Mouse (Mus musculus) macrophage (primary cell): ENCODE measurements around the gene Surf6. TPM values are rescaled to one million over a fixed set of nuclear protein-coding genes. Genes with fewer than 3 reads are reported as not detected.

ENCODE experiments used
- polyA plus RNA-seq: library from polyadenylated mRNA; stranded (reverse); fragments of 250-400 nt; gene quantifications from 3 replicates; pipeline ENCODE4 v1.2.4, GENCODE M21; 2018; ENCODE audit warnings: inconsistent platforms

Gene Surf6
- polyA plus RNA-seq, 1 experiment from 2014 or later: 25.2 TPM

Other genes with a start within 250 kb of the Surf6 start
- gene Lcn4, start 231.6 kb downstream of the Surf6 start, polyA plus RNA-seq: not detected in 3 replicates
- not detected in 3 replicates for gene Abo, start 37.9 kb downstream of the Surf6 start, polyA plus RNA-seq
- gene Med22, start 7.8 kb upstream of the Surf6 start, polyA plus RNA-seq: 14.4 to 39.2 TPM (median 31.3 TPM) in 3 replicates
- 1,034 to 1,136 TPM (median 1,099 TPM) in 3 replicates for gene Rpl7a, start 7.9 kb upstream of the Surf6 start, polyA plus RNA-seq
- gene Surf2, start 13.5 kb upstream of the Surf6 start, polyA plus RNA-seq: 25.6 to 50.5 TPM (median 36.1 TPM) in 3 replicates
- gene Surf1, start 13.7 kb upstream of the Surf6 start, polyA plus RNA-seq: 55.2 to 73.5 TPM (median 59.6 TPM) in 3 replicates
- 126 to 164 TPM (median 160 TPM) in 3 replicates for gene Surf4, start 31.0 kb upstream of the Surf6 start, polyA plus RNA-seq
- gene Stkld1, start 31.2 kb upstream of the Surf6 start, polyA plus RNA-seq: 0.30 to 0.79 TPM (median 0.44 TPM) in 3 replicates
- gene Rexo4, start 61.5 kb upstream of the Surf6 start, polyA plus RNA-seq: 33.6 to 77.4 TPM (median 33.7 TPM) in 3 replicates
- not detected in 3 replicates for gene Adamts13, start 70.5 kb upstream of the Surf6 start, polyA plus RNA-seq
- gene Cacfd1, start 107.0 kb upstream of the Surf6 start, polyA plus RNA-seq: 10.7 to 20.4 TPM (median 18.3 TPM) in 3 replicates
- gene Slc2a6, start 125.1 kb upstream of the Surf6 start, polyA plus RNA-seq: 2.9 to 43.2 TPM (median 3.8 TPM) in 3 replicates
- gene Mymk, start 169.3 kb upstream of the Surf6 start, polyA plus RNA-seq: not detected in 3 replicates
- not detected in 3 replicates for gene Adamtsl2, start 176.5 kb upstream of the Surf6 start, polyA plus RNA-seq
- gene Fam163b, start 239.6 kb upstream of the Surf6 start, polyA plus RNA-seq: not detected in 3 replicates